Mouse (Mus musculus): ENCODE data around the gene Myh7b.
A peak's percentile ranks its signal among the peaks of the same experiment; 100 is the strongest.

Myh7b gene

DNA sequence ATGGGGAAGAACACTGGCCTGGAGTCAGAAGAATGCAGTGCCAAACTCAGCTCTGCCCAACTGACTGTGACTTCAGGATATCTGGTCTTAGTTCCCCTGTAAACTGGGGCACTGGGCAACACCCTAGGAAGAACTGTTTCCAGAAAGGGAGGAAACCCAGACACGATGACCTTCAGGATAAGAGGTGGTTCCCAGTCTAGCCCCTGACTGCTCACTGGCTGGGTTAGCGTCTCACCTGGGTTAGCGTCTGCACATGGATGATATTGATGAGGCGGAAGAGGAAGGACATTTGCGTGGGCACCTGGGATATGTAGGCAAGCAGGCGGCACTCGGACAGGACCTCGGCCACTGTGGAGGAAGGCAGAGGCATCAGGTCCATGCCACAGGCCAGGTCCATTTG is 24.9 kb downstream of the Myh7b start:
- DNase-seq (ENCODE audit: low spot score), result no peak

DNA sequence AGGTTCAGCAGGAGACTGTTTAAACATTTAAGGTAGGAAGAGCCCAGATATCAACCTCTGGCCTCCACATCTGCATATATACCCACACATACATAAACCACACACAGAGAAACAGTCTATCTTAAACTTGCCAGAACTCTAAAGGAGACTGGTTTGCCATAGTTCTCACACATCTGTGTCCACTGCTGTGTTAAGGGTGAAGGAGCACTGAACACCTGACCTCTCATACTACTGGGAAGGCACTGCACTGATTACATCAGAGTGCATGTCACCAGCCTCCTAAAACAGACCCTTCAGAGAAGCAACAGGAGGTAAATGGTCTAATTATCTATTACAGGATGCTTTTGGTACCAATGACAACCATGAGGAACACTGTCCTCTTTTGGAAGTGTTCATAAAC is 25.9 kb downstream of the Myh7b start:
- no peak for DNase-seq (ENCODE audit: low spot score)

DNA sequence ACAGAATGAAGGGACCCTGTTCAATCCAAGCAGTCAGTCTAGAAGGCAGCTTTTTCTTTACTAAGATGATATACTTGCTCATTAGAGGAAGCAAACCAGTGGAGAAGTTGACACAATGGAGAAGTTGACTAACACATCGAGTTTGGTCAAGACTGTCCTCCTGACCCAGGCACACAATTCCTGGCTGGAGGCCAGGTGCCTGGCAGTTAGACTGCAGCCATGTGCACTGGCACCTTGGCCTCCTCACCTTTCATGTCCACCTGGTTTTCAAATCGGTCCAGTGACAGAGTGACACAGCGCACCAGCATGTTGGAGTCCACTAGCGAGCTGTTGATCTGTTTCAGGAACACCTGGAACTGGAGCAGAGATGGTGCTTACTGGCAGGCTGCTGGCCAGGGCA is 26.4 kb downstream of the Myh7b start:
- DNase-seq (ENCODE audit: low spot score), result no peak

DNA sequence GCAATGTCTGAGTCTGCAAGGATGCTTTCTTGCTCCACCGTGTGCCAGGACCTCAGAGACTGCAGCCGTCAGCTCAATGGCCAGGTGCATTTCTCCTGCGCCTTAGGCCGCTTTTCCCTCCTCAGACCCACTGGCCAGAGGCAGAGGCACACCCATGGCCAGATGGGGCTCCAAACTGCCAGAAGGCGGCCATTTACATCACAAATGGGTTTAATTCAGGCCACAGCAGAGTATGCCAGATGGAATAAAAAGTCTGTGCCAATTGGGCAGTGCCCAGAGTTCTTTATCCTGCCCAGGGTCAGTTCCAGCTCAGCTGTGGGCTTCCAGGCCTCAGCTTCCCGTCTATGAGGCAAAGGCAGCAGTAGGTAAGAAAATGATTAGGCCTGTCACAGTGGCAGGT is 29.6 kb downstream of the Myh7b start:
- no peak for DNase-seq (ENCODE audit: low spot score)

DNA sequence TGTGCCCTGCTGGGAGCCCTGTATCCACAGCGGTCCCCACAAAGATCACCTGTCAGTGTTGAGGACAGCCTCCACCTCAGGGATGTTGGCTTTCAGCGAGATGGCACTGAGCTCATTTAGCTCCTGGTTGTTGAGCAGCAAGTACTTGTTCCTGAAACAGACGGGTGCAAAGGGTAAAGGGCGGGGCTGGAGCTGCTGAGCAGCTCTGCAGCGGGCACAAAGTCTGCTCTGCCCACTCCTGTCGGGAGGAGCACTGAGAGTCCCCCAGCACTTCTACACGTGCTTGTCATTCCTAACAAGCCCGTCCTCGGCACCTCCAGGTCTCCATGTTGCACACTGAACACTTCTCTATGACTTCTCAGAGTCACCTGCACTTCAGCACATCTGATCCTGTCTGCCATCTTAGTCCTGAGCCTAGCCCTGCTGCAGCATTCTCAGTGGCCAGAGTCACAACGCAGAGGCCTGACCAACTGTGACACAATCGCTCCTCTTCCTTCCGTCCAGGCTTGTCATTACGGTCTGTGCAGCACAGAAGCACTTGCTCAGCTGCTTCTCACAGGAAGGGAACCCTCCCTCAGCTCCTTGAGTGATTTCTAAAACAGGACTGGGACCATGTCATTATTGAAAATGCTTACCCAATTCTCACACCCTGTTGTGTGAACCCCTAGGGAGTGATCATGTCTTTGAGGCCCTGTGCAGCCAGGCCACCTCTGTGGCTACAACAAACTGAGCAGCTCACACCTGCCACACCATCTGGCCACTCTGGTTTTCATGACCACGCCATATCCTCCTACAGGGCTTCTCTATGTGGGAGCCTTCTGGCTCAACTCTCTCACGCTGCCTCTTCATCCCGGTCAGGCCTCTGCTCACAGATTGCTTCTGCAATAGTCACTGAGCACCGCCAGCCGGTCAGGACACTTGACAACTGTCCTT is 30.8 kb downstream of the Myh7b start:
- DNase-seq (ENCODE audit: low spot score), result peak; percentile 13

DNA sequence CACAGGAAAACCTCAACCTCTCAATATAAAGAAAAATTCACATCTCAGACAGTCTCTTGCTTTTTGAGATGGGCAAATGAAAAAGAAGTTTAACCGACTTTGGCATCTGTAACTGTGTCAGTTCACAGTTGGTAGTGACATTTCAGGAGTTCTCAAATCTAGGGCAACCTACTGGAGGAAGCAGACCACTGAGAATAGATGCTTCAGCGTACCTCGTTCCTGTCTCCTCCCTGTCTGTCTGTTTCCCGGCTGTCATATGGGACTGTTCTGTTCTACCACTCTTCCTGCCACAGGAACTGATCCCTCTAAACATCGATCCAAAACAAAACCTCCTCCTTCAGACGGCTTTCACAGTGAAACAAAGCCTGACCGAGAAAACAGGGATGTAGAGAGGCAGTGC is 34.7 kb downstream of the Myh7b start:
- DNase-seq (ENCODE audit: low spot score), result no peak

DNA sequence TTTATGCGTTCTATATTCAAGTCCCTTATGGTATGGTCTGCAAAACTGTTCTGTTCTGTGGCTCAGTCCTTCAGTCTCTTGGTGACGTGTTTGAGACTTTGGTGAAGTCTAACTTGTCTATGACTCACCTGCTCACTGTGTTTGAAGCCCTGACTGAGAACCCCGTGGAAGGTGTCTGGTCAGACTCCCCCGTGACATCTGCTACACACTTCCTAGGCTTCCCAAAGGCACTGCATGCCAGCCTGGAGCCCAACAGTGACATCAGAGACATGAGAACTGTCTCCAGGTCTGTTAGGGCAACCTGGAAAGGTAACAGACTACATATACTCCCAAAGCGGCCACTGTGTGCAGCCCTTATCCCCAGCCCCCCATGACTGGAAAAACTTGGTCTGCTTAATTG is 41.6 kb downstream of the Myh7b start:
- DNase-seq (ENCODE audit: low spot score), result no peak

DNA sequence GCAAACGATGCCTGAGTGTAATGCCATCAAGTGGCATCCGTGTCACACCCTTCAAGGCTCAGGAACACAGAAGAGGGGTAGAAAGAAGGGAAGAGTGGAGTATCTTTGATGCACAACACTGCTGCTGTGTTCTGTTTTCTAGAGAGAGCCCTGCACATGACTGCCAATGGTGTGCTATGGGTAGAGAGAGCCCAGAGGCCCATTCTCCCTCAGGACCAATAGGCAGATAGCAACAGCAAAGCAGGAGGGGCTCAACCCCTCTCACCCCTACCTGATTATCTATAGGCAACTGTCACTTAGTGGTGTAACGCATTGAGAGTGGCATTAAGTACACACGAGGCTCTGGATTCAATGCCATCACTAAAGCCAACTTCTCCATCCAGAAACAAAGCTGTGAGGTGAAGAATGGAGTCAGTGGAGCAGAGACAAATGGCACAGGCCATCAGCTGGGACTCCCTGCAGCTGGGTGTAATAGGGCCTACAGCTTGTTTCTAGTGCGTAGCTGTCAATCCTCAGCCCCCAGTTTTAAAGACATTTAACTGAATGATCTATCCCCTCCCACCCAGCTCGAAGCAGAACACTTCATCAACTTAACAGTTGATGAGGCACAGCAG is 44.9 kb downstream of the Myh7b start:
- DNase-seq (ENCODE audit: low spot score), result peak; percentile 24

DNA sequence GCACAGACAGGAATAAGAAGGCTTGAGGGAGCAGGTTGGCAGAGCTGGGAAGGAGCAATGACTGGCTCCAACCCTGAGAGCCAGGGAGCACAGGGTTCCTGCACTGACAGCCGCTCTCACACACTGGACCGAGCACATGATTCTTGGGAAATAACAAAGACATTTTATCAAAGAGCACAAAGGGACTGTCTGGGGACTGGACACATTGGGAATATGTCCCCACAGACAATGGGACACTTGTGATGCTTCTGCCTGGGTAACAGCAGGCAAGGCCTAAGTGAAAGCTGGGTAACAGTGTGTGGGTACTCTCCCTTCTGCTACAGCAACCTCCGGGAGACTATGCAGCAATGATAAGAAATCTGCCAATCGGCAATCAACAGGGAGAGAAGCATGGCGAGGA is 51.4 kb downstream of the Myh7b start:
- no peak for DNase-seq (ENCODE audit: low spot score)

DNA sequence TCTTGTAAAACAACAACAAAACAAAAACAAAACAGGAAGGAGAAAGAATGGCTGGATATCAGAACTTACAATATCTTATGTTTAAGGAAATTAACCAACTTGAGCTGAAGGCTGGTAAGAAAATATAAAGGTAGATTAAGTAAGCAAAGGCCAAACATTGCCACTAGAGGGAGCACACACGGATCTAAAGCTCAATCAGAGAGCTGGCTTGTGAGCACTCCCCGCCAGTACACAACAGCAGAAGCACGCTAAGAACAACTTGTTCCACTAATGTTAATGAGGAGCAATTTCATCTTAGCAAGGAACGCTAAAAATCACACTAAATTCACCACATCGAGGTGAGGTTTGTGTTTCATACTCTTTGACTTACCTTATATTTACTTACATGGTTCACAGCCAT is 52.1 kb downstream of the Myh7b start:
- peak; percentile 77 for DNase-seq (ENCODE audit: low spot score)

DNA sequence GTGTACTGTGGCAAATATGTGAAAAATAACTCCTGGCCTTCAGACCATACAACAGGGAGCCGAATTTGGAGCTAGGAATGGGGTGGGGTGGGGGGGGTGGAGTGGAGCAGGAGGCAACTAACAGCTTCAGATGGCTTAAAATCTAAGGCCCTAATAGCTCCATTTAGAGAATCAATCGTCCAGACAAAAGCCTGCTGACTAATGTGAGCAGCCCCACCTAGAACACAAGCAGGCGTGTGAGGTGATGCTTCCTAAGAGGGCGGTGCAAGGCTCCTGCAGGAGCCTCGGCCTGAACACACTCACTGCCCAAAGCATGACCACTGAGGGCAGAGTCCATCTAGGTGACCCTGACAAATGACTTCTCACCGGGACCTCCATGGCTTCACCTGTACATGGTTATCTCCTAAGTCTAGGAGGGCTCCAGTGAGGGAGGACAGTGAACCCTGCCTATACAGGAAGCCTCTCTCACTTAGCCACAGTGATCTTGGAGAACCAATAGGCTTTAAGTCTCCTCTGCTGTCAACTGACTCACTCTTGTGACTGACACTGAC is 53.0 kb downstream of the Myh7b start:
- no peak for DNase-seq (ENCODE audit: low spot score)

DNA sequence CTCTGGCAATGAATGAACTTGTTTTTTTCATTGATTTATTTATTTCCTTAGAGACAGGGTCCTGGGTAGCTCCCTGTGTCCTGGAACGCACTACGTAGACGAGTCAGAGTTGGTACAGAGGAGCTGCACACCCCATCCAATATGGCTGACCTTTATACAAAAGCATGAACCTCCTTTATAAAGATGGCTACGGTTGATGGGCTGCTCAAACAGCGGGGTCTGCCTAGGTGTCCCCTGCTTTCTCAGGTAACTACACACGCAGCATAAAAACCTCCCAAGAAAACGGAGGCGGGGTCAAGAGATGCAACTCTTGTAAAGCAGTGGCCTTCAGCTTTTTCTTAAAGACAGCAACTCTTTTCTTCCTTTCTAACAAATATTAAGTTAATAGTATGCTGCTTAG is 56.9 kb downstream of the Myh7b start:
- no peak for DNase-seq (ENCODE audit: low spot score)

DNA sequence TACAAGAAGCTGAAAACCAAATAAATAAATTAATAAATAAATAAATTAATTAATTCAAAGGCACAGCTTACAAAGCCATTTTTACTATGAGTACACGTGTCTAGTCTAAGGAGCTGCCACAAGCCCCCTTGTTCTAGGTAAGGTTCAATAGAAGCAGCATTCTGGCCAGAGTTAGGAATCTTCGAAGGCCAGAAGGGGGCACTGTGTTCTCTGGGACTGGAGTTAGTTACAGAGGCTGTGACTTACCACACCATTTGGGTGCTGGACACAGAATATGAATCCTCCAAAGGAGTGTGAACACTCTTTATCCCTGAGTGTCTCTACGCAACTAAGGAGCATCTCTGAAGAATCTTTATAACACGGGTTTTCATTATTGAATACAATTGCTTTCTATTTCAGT is 57.4 kb downstream of the Myh7b start:
- peak; percentile 61 for DNase-seq (ENCODE audit: low spot score)

DNA sequence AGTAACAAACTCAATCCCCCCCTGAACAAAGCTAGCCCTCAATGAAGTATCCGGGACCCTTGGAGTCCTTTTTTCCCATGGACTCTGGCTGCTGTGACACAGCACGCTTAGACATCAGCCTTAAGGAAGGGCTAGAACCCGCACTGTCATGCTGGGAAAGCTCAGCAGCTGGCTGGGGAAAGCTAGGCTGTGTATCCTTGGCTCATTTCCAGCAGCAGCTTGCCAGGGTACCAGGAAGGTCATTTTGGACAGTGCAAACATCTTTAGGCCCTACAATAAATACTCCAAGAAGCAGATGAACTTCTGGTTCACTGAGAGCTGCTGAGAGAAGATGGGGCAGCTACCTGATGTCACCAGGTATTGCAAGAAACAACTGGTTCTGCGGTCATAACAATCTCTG is 60.2 kb downstream of the Myh7b start:
- no peak for DNase-seq (ENCODE audit: low spot score)

DNA sequence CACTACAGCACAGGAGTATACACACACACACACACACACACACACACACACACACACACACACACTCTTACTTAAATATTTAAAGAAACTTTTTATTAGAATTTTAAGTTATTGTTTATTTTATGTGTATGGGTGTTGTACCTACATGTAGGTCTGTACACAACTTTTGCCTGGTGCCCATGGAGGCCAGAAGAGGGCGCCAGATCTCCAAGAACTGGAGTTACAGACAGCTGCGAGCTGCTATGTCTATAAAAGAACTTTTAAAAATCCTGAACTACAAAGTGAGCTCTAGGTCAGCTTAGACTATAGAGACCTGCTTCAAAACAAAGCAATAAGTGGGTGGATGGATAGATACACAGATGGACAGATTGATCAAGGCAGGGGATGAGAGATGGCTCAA is 62.5 kb downstream of the Myh7b start:
- DNase-seq (ENCODE audit: low spot score), result peak; percentile 68

DNA sequence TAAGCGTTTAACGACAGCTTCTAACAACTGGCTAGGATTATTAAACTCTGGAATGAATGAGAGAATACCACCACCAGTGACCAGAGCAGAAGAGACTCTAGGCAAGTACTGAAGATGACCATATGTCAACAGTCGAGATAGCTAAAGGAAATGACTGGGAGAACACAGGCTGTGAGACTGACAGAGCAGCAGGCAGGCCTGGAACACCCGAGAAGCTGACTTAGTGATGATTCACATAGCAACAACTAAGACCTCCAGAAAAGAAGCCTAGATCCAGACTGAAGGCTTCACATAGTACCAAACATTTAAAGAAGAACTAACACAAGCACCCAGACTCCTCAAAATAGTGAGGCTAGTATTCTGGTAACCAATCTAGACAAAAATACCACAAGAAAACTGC is 64.1 kb downstream of the Myh7b start:
- DNase-seq (ENCODE audit: low spot score), result no peak

DNA sequence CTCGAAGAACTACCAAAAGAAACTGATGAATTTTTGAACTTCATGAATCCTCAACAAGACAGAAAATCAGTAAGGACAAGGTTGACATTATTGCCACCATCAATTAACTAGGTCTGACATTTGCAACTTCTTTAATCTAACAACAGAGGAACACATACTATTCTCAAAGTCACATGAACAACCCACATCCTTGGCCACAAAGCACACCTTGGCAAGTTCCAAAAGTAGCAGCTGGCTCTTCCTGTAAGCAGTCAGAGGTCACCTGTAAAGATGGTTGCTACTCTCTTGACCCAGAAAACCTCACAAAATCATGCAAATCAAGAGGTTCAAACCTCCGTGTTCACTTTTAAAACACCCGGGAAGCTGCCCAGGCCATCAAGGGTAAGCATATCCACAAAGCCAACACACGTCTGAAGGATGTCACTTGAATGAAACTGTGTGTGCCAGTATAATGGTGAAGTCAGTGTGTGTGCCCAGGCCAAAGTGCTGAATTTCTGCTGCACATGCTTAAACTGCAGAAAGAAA is 68.6 kb downstream of the Myh7b start:
- DNase-seq (ENCODE audit: low spot score), result no peak

DNA sequence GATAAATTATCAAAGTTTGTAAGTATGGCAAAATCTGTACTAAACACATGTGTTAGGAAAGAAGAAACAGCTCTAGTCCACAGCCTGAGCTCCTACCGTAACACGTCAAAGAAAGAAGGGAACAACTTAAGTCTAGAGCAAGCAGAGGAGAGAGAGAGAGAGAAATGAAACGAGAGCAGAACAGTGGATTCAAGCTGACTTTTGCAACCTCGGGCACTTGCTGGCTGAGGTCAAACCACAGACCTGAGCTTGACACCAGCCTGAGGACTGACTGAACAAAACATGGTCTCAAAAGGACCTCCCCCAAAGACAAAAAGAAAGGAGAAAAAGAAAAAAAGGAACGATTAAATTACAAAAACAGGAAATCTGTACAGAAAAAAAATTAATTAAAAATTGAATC is 69.6 kb downstream of the Myh7b start:
- no peak for DNase-seq (ENCODE audit: low spot score)

DNA sequence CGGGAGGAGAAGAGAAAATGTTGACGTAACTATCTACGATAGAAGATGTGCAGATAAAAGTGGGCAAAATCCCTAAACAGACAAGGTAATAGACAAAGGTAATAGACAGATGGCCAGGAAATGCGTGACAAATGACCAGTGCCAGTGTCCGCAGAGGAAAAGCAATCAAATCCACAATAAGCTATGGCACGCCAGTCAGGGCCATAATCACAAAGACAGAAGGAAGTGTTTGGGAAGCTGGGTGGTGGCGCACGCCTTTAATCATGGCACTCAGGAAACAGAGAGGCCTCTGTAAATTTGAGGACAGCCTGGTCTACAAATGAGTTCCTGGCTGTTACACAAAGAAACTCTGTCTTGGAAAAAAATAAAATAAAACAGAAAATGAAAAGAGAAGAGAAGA is 70.2 kb downstream of the Myh7b start:
- peak; percentile 8 for DNase-seq (ENCODE audit: low spot score)

DNA sequence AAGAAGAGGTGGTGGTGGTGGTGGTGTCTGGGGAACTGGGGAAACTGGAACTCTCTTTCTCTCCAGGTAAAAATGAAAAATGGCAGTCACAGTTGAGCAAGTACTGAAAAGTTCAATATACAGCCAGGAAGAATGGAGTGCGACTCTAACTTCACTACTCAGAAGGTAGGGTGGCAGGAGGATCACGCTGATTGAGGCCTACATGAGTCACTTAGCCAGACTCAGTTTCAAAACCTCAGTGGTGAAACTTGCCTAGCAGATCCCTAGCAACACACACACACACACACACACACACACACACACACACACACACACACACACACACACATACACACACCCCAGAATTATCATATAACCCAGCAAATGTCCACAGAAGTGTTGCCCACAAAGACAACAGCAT is 70.9 kb downstream of the Myh7b start:
- DNase-seq (ENCODE audit: low spot score), result no peak

DNA sequence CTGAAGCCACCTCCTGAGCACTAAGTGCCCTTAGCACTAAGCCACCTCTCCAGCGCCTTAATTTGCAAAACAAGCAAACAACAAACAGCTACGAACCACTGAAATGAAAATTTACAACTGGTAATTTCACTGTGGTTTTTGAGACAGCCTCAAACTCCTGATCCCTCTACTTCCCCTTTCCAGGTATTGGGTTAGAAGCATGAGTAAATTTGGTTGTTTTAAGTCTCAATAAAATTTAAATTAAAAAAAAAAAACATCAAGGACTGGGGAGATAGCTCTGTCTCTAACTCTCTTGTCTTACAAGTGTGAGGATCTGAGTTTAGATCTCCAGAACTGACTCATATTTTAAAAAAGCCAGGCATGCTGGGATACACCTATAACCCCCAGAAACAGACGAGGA is 72.1 kb downstream of the Myh7b start:
- no peak for DNase-seq (ENCODE audit: low spot score)

DNA sequence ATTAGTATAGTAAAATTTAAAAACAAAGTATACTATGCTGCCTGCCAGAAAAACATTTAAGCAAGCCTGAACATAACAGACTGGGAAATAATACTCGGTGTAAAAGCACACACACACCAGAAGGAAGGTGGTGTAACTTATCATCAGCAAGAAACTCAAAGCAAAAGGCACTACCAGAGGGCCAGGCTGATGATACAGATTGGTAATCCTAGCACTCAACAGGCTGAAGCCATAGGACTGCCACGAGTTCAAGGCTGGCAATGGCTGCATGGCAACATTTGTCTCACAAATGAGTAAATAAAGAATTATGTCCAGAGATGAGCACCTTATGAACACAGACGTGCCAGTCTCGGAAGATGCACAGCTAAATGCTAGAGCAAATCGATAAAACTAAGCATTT is 72.8 kb downstream of the Myh7b start:
- DNase-seq (ENCODE audit: low spot score), result no peak

All from embryo, embryonic 10 days (tissue).